Mouse (Mus musculus): ENCODE measurements around the gene Zfp646.

- TF ChIP-seq POLR2A (IDR thresholded peaks at IDR 0.05; ENCODE audit: control insufficient read depth, extremely low read depth, insufficient read depth, low read length, poor library complexity) (no peak), CTCF (IDR thresholded peaks at IDR 0.05; ENCODE audit: borderline replicate concordance, control insufficient read depth, extremely low read depth, insufficient read depth, low read length, poor library complexity) (no peak)
These were observed 12.8 kb downstream of the Zfp646 start for GRCm38 (mm10) chr7:127888821-127889220.
